Mouse (Mus musculus): ENCODE measurements around the gene Itih5. TPM values are rescaled to one million over a fixed set of nuclear protein-coding genes. Genes with fewer than 3 reads are reported as not detected.
A peak's percentile ranks its signal among the peaks of the same experiment; 100 is the strongest.

Gene Itih5
- polyA plus RNA-seq, 1 experiment from 2014 or later = 3.8 TPM

- H3K4me1 ChIP-seq (replicated peaks) = peaks cover 8% of the 10 kb centered on the region; the same call in 1 of the 2 replicates
- H3K27ac ChIP-seq = no peak overlapping the region
- DNase-seq (ENCODE audit: low spot score) = no peak
- no peaks in the 10 kb centered on the region for H3K9me3 ChIP-seq
- WGBS = 88% methylated on average over 9 of the region's 9 CpGs
- H3K36me3 ChIP-seq = no peaks in the 10 kb centered on the region
- H3K4me3 ChIP-seq = no peak overlapping the region
- no peaks in the 10 kb centered on the region for H3K27me3 ChIP-seq (ENCODE audit: insufficient read depth, poor library complexity, severe bottlenecking)
Observed at GRCm38 (mm10) chr2:10251466-10251865, 98.1 kb downstream of the Itih5 start.

DNA sequence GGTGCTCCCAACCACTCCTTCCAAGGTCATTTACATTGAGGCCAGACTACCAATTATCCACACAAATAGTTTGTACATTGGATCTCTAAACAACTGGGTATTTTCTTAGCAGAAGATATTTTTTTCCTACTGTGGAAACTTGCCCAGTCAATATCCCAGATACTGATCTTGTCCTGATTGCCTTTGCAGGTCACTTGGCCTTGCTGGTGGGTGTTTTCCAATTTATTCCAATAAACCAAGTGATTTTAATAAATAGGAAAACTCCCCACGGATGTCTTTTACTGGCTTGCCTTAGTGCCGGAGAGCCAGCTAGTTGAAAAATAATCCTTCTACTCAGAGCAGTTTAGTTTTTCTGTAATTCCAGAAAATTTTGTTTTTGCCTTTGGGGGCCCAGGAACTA, 98.6 kb downstream of the Itih5 start:
- no peak overlapping the region for H3K27ac ChIP-seq
- no peaks in the 10 kb centered on the region for H3K36me3 ChIP-seq
- WGBS = 90% methylated on average over 2 of the region's 2 CpGs
- no peaks in the 10 kb centered on the region for H3K27me3 ChIP-seq (ENCODE audit: insufficient read depth, poor library complexity, severe bottlenecking)
- H3K4me1 ChIP-seq (replicated peaks) = peaks cover 8% of the 10 kb centered on the region; the same call in 1 of the 2 replicates
- H3K4me3 ChIP-seq = no peak overlapping the region
- no peak for DNase-seq (ENCODE audit: low spot score)
- H3K9me3 ChIP-seq = no peaks in the 10 kb centered on the region

DNA sequence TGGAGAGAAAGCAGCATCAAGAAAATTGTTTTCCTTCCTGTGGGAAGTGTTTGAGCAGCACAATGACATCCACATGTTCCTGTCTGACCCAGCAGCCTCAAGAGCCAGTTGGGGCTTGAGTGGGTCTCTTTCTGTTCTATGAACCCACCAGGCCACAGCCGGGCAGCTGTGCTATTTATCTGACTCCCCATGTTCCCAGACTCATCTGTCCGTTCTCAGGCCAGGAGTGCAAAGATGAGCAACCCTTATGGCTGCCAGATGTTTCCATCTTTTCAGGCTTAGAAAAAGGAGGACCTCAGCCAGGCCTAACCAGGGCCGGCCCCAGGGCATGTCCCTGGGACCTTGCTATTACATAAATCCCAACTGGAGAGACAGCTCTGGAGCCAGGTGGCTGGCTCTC, 100.0 kb downstream of the Itih5 start:
- no peaks in the 10 kb centered on the region for H3K27me3 ChIP-seq (ENCODE audit: insufficient read depth, poor library complexity, severe bottlenecking)
- no peaks in the 10 kb centered on the region for H3K9me3 ChIP-seq
- WGBS = 66% methylated on average over 3 of the region's 3 CpGs
- DNase-seq (ENCODE audit: low spot score) = no peak
- H3K27ac ChIP-seq = no peak overlapping the region
- H3K4me3 ChIP-seq = no peak overlapping the region
- H3K36me3 ChIP-seq = no peaks in the 10 kb centered on the region
- H3K4me1 ChIP-seq (replicated peaks) = peaks cover 8% of the 10 kb centered on the region; the same call in 1 of the 2 replicates

DNA sequence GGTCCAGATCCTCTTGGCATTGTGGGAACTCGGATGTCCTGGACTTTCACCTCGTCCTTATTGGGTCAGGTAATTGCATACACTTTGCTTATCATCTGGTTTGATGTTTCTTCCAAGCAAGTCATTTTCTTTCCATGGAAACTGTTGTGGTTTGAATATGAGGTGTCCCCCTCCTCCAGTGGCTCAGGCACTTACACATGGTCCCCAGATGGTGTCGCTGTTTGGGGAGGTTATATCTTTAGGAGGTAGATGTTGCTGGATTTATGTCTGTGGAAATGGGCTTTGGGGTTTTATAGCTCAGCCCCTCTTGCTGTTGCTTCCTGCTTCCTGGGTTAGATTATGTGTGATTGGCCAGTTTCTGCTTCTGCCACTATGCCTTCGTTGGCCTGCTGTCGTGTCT, 103.6 kb downstream of the Itih5 start:
- WGBS = 72% methylated on average over 5 of the region's 5 CpGs
- DNase-seq (ENCODE audit: low spot score) = no peak
- H3K4me1 ChIP-seq (replicated peaks) = peaks cover 20% of the 10 kb centered on the region
- H3K4me3 ChIP-seq = no peak overlapping the region
- H3K27ac ChIP-seq = no peak overlapping the region
- no peaks in the 10 kb centered on the region for H3K27me3 ChIP-seq (ENCODE audit: insufficient read depth, poor library complexity, severe bottlenecking)
- no peaks in the 10 kb centered on the region for H3K9me3 ChIP-seq
- H3K36me3 ChIP-seq = no peaks in the 10 kb centered on the region

DNA sequence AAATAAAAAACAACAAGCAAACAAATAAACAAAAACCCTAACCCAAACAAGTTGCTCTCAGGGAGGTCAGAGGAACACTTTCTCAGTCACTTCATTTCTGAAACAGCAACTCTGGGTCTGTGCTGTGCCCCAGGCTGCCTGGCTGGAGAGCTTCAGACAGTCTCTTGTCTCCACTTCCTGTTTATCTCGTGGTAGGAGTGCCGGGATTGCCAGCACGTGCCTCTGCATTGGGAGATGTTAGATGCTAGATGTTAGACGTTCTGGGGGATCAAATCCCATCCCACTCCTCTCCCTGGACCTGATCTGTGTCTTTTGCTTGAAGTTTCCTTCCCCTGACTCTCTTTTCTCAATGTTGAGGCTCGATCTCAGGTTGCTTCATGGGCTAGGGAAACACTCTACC, 104.9 kb downstream of the Itih5 start:
- H3K4me1 ChIP-seq (replicated peaks) = peaks cover 32% of the 10 kb centered on the region
- no peaks in the 10 kb centered on the region for H3K36me3 ChIP-seq
- no peaks in the 10 kb centered on the region for H3K9me3 ChIP-seq
- no peak overlapping the region for H3K4me3 ChIP-seq
- DNase-seq (ENCODE audit: low spot score) = no peak
- whole genome bisulfite sequencing = 62% methylated on average over 5 of the region's 5 CpGs
- H3K27me3 ChIP-seq (ENCODE audit: insufficient read depth, poor library complexity, severe bottlenecking) = no peaks in the 10 kb centered on the region
- H3K27ac ChIP-seq = no peak overlapping the region

DNA sequence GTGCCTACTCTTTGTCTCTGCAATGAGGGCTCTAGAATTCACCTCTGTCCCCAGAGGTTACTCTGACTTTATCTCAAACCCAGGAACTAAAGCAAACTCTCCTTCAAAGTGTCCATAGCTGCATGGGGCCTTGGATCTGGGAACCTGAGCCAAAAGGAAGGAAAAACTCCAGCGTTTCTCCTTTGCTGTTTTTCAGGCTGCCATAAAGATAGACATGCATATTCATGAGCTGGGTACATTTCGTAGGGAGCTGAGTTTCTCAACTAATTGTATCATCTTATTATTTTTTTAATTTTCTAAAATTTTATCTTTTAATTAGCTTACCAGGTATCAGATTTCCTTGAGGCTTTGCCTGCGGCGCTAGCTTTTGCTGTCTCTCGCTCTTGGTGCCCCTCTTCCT, 106.7 kb downstream of the Itih5 start:
- 43% methylated on average over 5 of the region's 5 CpGs for WGBS
- no peak for DNase-seq (ENCODE audit: low spot score)
- H3K27me3 ChIP-seq (ENCODE audit: insufficient read depth, poor library complexity, severe bottlenecking) = no peaks in the 10 kb centered on the region
- H3K9me3 ChIP-seq = no peaks in the 10 kb centered on the region
- H3K27ac ChIP-seq = no peak overlapping the region
- H3K36me3 ChIP-seq = no peaks in the 10 kb centered on the region
- peaks cover 47% of the 10 kb centered on the region for H3K4me1 ChIP-seq (replicated peaks)
- no peak overlapping the region for H3K4me3 ChIP-seq

DNA sequence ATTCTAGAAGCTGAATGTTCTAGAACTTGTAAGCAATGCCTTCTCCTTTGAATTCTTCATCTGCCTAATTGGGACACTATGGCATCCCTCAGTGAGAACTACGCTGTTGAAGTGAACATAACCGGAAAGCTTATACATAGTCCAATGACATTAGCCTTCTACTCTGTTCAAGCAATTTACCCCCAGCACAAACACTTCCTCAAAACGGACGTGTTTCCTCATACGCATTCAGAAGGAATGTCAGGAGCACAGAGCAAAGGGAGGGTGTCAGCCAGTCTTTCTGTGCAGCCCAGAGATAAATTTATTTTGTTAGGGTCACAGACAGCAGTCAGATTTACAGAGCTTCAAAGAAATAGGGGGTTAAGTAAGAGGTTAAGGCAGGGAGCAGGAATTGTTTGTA, 108.0 kb downstream of the Itih5 start:
- no peaks in the 10 kb centered on the region for H3K27me3 ChIP-seq (ENCODE audit: insufficient read depth, poor library complexity, severe bottlenecking)
- no peak overlapping the region for H3K4me3 ChIP-seq
- 77% methylated on average over 5 of the region's 5 CpGs for WGBS
- no peaks in the 10 kb centered on the region for H3K9me3 ChIP-seq
- no peaks in the 10 kb centered on the region for H3K36me3 ChIP-seq
- H3K27ac ChIP-seq = no peak overlapping the region; the same call in 1 of the 2 replicates
- H3K4me1 ChIP-seq (replicated peaks) = peaks cover 47% of the 10 kb centered on the region
- no peak for DNase-seq (ENCODE audit: low spot score)

DNA sequence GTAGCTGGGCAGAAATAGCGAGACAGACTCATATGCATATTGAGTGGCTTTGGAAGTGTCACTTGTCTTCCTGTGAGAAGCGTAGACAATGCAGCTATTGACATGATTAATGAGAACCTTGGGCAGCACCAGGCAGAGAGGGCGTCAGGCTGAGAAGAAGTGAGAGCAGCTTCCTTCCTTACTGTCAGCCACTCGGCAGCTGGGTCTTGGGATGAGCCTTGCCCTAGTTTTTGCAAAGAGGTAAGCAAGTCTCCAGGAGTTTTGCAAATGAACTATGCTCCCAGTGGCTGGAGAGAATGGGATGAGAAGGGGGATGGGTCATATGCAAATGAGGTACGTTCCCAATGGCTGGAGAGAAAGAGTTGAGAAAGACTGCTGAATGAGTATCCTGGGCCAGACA, 109.4 kb downstream of the Itih5 start:
- peaks cover 47% of the 10 kb centered on the region for H3K4me1 ChIP-seq (replicated peaks)
- no peaks in the 10 kb centered on the region for H3K36me3 ChIP-seq
- H3K4me3 ChIP-seq = no peak overlapping the region
- 16% methylated on average over 5 of the region's 5 CpGs for WGBS
- no peaks in the 10 kb centered on the region for H3K9me3 ChIP-seq
- DNase-seq (ENCODE audit: low spot score) = peak; percentile 63
- H3K27me3 ChIP-seq (ENCODE audit: insufficient read depth, poor library complexity, severe bottlenecking) = no peaks in the 10 kb centered on the region
- peak overlapping the region; percentile 75 for H3K27ac ChIP-seq

- 44% methylated on average over 7 of the region's 7 CpGs for WGBS
- no peak overlapping the region for H3K4me3 ChIP-seq
- no peaks in the 10 kb centered on the region for H3K27me3 ChIP-seq (ENCODE audit: insufficient read depth, poor library complexity, severe bottlenecking)
- H3K4me1 ChIP-seq (replicated peaks) = peaks cover 47% of the 10 kb centered on the region
- H3K9me3 ChIP-seq = no peaks in the 10 kb centered on the region
- DNase-seq (ENCODE audit: low spot score) = peak; percentile 40
- H3K36me3 ChIP-seq = no peaks in the 10 kb centered on the region
- H3K27ac ChIP-seq = peak overlapping the region; percentile 62
Observed at GRCm38 (mm10) chr2:10263909-10264489, 110.6 kb downstream of the Itih5 start.

- H3K27ac ChIP-seq = no peak overlapping the region
- no peaks in the 10 kb centered on the region for H3K27me3 ChIP-seq (ENCODE audit: insufficient read depth, poor library complexity, severe bottlenecking)
- H3K9me3 ChIP-seq = no peaks in the 10 kb centered on the region
- no peak overlapping the region for H3K4me3 ChIP-seq
- WGBS = 81% methylated on average over 5 of the region's 5 CpGs
- DNase-seq (ENCODE audit: low spot score) = no peak
- H3K4me1 ChIP-seq (replicated peaks) = peaks cover 38% of the 10 kb centered on the region
- H3K36me3 ChIP-seq = no peaks in the 10 kb centered on the region
Observed at GRCm38 (mm10) chr2:10265881-10266280, 112.5 kb downstream of the Itih5 start.

- H3K4me3 ChIP-seq = no peak overlapping the region
- H3K27ac ChIP-seq = no peak overlapping the region
- no peaks in the 10 kb centered on the region for H3K36me3 ChIP-seq
- H3K4me1 ChIP-seq (replicated peaks) = peaks cover 9% of the 10 kb centered on the region; the same call in 1 of the 2 replicates
- no peak for DNase-seq (ENCODE audit: low spot score)
- no peaks in the 10 kb centered on the region for H3K9me3 ChIP-seq
- 73% methylated on average over 9 of the region's 9 CpGs for WGBS
- H3K27me3 ChIP-seq (ENCODE audit: insufficient read depth, poor library complexity, severe bottlenecking) = no peaks in the 10 kb centered on the region
Observed at GRCm38 (mm10) chr2:10272604-10273115, 119.3 kb downstream of the Itih5 start.

DNA sequence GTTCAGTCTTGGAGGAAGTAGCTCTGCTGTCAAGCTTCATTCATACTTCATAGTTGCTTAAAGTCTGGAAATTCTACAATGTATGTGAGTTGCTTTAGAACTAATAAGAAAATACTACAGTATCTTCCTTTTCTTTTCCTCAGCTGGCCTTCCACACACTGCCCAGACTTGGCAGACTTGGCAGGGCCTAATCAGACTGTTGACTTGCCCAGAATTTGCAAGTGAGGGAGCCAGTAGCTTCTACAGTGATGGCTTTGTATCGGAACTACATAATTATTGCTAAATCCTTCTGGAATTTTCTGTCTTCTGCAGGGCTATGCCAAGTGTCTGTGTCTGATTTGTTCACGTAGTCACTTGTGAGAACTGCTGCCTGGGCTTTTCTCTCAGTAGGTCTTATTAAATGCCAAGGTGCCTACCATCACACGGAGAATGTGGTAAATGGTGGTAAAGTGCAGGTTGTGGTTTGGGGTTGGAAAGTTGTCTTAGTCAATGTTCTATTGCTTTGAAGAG, 120.2 kb downstream of the Itih5 start:
- WGBS = 89% methylated on average over 3 of the region's 3 CpGs
- Histone ChIP-seq H3K4me1 (replicated peaks) (peaks cover 9% of the 10 kb centered on the region; the same call in 1 of the 2 replicates), H3K27ac (no peak overlapping the region), H3K4me3 (no peak overlapping the region), H3K36me3 (no peaks in the 10 kb centered on the region), H3K9me3 (no peaks in the 10 kb centered on the region), H3K27me3 (ENCODE audit: insufficient read depth, poor library complexity, severe bottlenecking) (no peaks in the 10 kb centered on the region)
- DNase-seq (ENCODE audit: low spot score) = no peak

DNA sequence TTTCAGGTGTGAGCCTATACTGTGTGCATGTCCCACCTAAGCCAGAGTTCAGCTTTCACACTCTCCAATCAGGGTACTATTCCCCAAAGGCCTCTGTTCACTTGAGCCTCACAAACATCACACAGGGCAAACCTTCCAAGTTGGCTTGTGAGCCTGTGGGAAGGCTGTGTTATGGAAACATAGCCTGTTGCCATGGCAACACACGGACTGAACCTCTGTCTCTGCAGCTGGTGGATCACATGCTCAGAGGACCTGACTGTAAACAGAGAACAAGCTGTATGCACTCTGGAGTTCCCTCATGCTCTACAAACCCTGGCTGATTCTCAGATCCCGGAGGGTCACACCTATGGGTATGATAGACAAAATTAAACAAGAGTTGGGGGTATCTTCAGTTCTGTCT, 122.8 kb downstream of the Itih5 start:
- Histone ChIP-seq H3K4me1 (replicated peaks) (peaks cover 9% of the 10 kb centered on the region; the same call in 1 of the 2 replicates), H3K27ac (no peak overlapping the region), H3K4me3 (no peak overlapping the region), H3K36me3 (no peaks in the 10 kb centered on the region), H3K9me3 (no peaks in the 10 kb centered on the region), H3K27me3 (ENCODE audit: insufficient read depth, poor library complexity, severe bottlenecking) (no peaks in the 10 kb centered on the region)
- 49% methylated on average over 2 of the region's 2 CpGs for WGBS
- DNase-seq (ENCODE audit: low spot score) = peak; percentile 65
